Mouse (Mus musculus) thymus, adult 2 months (tissue): ENCODE measurements around the gene Lama5.

Experiments used
- CTCF ChIP-seq: fragments of 200-500 bp; IDR thresholded peaks from 2 replicates; pipeline ENCODE4 v1.5.1; 2012; ENCODE audit warnings: mild to moderate bottlenecking, control low read depth, low read length, moderate library complexity, borderline replicate concordance; ENCODE audit not compliant: control insufficient read depth, poor library complexity, insufficient read depth; ENCODE audit errors: extremely low read depth
- POLR2A ChIP-seq: fragments of 200-500 bp; IDR thresholded peaks from 2 replicates; pipeline ENCODE4 v1.6.1; 2012; ENCODE audit warnings: mild to moderate bottlenecking, low read length, control low read depth, moderate library complexity; ENCODE audit not compliant: control insufficient read depth, poor library complexity, insufficient read depth; ENCODE audit errors: extremely low read depth

DNA sequence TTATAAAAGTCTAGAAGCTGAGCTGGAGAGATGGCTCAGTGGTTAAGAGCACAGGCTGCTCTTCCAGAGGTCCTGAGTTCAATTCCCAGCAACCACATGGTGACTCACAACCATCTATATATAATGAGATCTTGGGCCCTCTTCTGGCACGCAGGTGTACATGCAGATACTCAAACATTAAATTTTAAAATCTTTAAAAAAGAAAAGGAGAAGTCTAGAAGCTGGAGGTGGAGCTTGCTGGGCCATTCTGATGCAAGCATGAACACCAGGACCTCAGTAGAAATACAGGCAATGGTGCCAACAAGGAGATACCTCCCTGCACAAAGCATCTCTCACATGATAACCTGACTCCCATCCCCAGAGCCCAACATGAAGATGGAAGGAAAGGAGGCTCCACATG lies 16.7 kb downstream of the Lama5 start:
- TF ChIP-seq CTCF (no peak), POLR2A (no peak)
